In the genomic region with DNA sequence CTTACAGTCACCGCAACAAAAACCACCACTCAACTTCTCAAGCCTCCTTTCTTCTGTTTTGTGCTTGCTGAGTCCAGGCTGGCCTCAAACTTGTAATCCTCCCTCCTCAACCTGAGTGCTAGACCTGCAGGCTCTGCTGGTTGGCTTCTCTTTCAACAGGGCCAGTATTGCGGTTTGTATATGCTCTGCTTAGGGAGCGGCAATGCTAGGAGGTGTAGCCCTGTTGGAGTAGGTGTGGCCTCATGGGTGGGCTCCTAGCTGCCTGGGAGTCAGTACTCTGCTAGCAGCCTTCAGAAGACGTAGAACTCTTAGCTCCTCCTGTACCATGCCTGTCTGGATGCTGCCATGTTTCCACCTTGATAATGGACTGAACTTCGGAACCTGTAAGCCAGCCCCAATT, we compare ENCODE assay signal across 13 mouse cellular contexts.
"Had no signal": no experiment of that assay in that cellular context is flagged by ENCODE, and none has a peak within 500 bp of the region (broad histone marks: within the 10 kb centered on the region; RNA-seq: fewer than 3 reads in every experiment).

No protein-coding gene starts in this region.

- H3K4me1 ChIP-seq: liver, embryonic 13.5 days had no signal

- DNase-seq: kidney, adult 9 months; kidney, postnatal 14 days; kidney, postnatal 4 days; layer of hippocampus, postnatal 36 days; liver, embryonic 13.5 days; lung, adult 2 months; lung, postnatal 36 days; midbrain, embryonic 14.5 days; thymus, adult 18-20 months; thymus, postnatal 36 days had no signal

- H3K27me3 ChIP-seq: liver, embryonic 13.5 days; megakaryocyte, embryonic 14.5 days had no signal

- H3K4me3 ChIP-seq: left cerebral cortex, adult 2 months; liver, embryonic 13.5 days; megakaryocyte, embryonic 14.5 days had no signal

- H3K27ac ChIP-seq: left cerebral cortex, adult 2 months; liver, embryonic 13.5 days; stomach, postnatal 0 days had no signal
